Mouse (Mus musculus): ENCODE measurements around the gene Rbck1. TPM values are rescaled to one million over a fixed set of nuclear protein-coding genes. Genes with fewer than 3 reads are reported as not detected.
"Not testable (repeated sequence)": the region's sequence is repeated elsewhere in the genome, so short reads cannot be mapped to it uniquely, and the experiment has no call there.

Rbck1 gene
- polyA plus RNA-seq, 1 experiment from 2014 or later, result 41.4 TPM

DNA sequence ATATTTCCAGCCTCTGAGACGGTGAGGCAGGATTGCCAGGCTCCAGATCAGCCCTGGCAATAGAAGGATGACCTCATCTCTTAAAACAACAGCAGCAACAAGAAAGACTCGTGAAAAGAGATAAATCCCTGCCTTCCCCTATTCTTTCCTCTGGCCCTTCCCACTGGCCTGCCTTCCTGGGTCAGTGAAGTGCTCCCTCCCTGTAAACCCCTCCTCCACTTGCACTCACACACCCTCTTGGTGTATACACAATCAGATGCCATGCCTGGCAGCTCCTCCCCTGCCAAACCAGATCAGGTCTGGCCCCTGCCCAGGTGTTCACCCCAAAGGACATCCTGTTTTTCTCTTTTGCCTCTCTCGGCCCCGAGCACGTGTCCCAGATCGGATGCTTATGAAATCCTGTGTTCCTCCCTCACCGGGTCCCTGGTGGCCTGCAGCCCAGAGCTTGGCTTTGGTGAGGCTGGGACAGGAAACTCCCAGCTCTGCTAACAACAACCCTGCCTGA lies 27.9 kb upstream of the Rbck1 start:
- no peaks in the 10 kb centered on the region for H3K27me3 ChIP-seq
- no peaks in the 10 kb centered on the region for H3K36me3 ChIP-seq (replicated peaks)
- no peak overlapping the region for H3K27ac ChIP-seq (replicated peaks)
- WGBS (ENCODE audit: insufficient replicate concordance), result 17% methylated on average over 7 of the region's 7 CpGs
- no peak overlapping the region for H3K9ac ChIP-seq
- H3K9me3 ChIP-seq (replicated peaks), result no peaks in the 10 kb centered on the region
- no peak overlapping the region for H3K4me2 ChIP-seq
- 0 out of 2 replicates have a peak, but pooled peaks have one; percentile 17 for ATAC-seq (ENCODE audit: insufficient read depth)
- no peak overlapping the region for H3K4me3 ChIP-seq (replicated peaks)
- peaks cover 10% of the 10 kb centered on the region for H3K4me1 ChIP-seq (replicated peaks)

GRCm38 (mm10) chr2:152359616-152360015 lies 27.2 kb upstream of the Rbck1 start:
- 33% methylated on average over 5 of the region's 5 CpGs for WGBS (ENCODE audit: insufficient replicate concordance)
- Histone ChIP-seq H3K27me3 (no peaks in the 10 kb centered on the region), H3K9me3 (replicated peaks) (no peaks in the 10 kb centered on the region), H3K4me2 (no peak overlapping the region), H3K27ac (replicated peaks) (no peak overlapping the region), H3K4me1 (replicated peaks) (peaks cover 10% of the 10 kb centered on the region), H3K9ac (no peak overlapping the region), H3K36me3 (replicated peaks) (no peaks in the 10 kb centered on the region), H3K4me3 (replicated peaks) (no peak overlapping the region)
- ATAC-seq (ENCODE audit: insufficient read depth), result no peak

DNA sequence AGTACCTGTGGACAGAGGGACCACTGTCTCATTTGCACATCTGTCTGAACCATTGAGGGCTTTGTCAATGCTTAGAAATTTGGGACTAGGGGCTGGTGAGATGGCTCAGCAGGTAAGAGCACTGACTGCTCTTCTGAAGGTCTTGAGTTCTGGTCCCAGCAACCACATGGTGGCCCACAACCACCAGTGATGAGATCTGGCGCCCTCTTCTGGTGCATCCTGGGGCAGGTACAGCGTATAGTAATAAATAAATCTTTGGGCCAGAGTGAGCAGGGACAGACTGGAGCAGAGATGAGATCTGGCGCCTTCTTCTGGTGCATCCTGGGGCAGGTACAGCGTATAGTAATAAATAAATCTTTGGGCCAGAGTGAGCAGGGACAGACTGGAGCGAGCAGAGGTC lies 26.5 kb upstream of the Rbck1 start:
- ATAC-seq (ENCODE audit: insufficient read depth); H3K9ac ChIP-seq; H3K36me3 ChIP-seq (replicated peaks); H3K27me3 ChIP-seq; H3K4me1 ChIP-seq (replicated peaks); H3K4me2 ChIP-seq; H3K9me3 ChIP-seq (replicated peaks); H3K4me3 ChIP-seq (replicated peaks); H3K27ac ChIP-seq (replicated peaks): not testable (repeated sequence)
- WGBS (ENCODE audit: insufficient replicate concordance), result 68% methylated on average over 5 of the region's 5 CpGs

- no peaks in the 10 kb centered on the region for H3K36me3 ChIP-seq (replicated peaks)
- H3K9ac ChIP-seq, result no peak overlapping the region
- ATAC-seq (ENCODE audit: insufficient read depth), result no peak
- no peak overlapping the region for H3K27ac ChIP-seq (replicated peaks)
- H3K27me3 ChIP-seq, result no peaks in the 10 kb centered on the region
- H3K4me1 ChIP-seq (replicated peaks), result peaks cover 4% of the 10 kb centered on the region; the same call in 1 of the 2 replicates
- H3K9me3 ChIP-seq (replicated peaks), result no peaks in the 10 kb centered on the region
- H3K4me3 ChIP-seq (replicated peaks), result no peak overlapping the region
- WGBS (ENCODE audit: insufficient replicate concordance), result 72% methylated on average over 3 of the region's 3 CpGs
- no peak overlapping the region for H3K4me2 ChIP-seq
Observed at GRCm38 (mm10) chr2:152357254-152357653, 24.8 kb upstream of the Rbck1 start.

- Histone ChIP-seq H3K9me3 (replicated peaks) (no peaks in the 10 kb centered on the region), H3K4me3 (replicated peaks) (no peak overlapping the region), H3K4me1 (replicated peaks) (peaks cover 44% of the 10 kb centered on the region), H3K4me2 (no peak overlapping the region), H3K27ac (replicated peaks) (0 out of 2 replicates have a peak overlapping the region, but pooled peaks have one; percentile 14), H3K36me3 (replicated peaks) (no peaks in the 10 kb centered on the region), H3K27me3 (no peaks in the 10 kb centered on the region), H3K9ac (no peak overlapping the region)
- 0 out of 2 replicates have a peak, but pooled peaks have one; percentile 19 for ATAC-seq (ENCODE audit: insufficient read depth)
- WGBS (ENCODE audit: insufficient replicate concordance), result 65% methylated on average over 8 of the region's 8 CpGs
Observed at GRCm38 (mm10) chr2:152349842-152350540, 17.5 kb upstream of the Rbck1 start.

DNA sequence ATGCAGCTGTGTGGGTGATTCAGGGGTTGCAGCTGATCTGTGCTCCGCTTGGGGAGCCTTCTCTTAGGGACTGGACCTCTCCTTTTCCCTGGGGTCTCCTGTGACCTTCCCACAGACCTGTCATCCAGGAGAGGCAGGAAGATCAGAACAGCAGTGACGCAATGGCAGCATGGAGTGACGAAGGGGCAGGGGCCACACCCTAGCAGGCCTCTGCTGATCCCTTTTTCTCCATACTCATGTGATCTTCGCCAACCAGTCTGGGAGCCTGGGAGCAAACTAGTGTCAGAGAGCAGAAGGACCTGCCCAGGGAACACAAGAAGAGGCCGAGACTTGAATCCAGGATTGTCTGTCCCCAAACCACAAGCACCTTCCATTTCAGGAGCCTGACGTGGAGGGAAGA lies 16.8 kb upstream of the Rbck1 start:
- no peaks in the 10 kb centered on the region for H3K9me3 ChIP-seq (replicated peaks)
- H3K4me2 ChIP-seq, result no peak overlapping the region
- H3K4me3 ChIP-seq (replicated peaks), result no peak overlapping the region
- WGBS (ENCODE audit: insufficient replicate concordance), result 61% methylated on average over 6 of the region's 6 CpGs
- H3K9ac ChIP-seq, result no peak overlapping the region
- H3K27ac ChIP-seq (replicated peaks), result 0 out of 2 replicates have a peak overlapping the region, but pooled peaks have one; percentile 14
- H3K36me3 ChIP-seq (replicated peaks), result no peaks in the 10 kb centered on the region
- no peak for ATAC-seq (ENCODE audit: insufficient read depth)
- peaks cover 50% of the 10 kb centered on the region for H3K4me1 ChIP-seq (replicated peaks)
- H3K27me3 ChIP-seq, result no peaks in the 10 kb centered on the region

DNA sequence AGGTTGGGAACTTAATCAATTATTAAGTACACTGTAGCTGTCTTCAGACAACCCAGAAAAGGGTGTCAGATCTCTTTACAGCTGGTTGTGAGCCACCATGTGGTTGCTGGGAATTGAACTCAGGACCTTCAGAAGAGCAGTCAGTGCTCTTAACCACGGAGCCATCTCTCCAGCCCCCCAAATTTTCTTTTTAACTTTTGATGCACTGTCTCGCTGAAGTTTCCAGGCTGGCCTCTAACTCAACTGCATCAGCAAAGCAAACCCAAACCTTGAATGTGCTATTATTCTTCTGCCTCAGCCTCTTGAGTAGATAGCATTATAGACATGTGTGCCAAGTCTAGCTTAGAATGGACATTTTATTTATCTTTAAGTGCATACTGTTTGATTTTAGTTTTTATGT lies 15.3 kb upstream of the Rbck1 start:
- Histone ChIP-seq H3K4me3 (replicated peaks) (no peak overlapping the region), H3K27ac (replicated peaks) (peak overlapping the region; percentile 80), H3K36me3 (replicated peaks) (no peaks in the 10 kb centered on the region), H3K27me3 (peaks cover 6% of the 10 kb centered on the region; the same call in 1 of the 2 replicates), H3K9ac (no peak overlapping the region), H3K4me2 (no peak overlapping the region), H3K4me1 (replicated peaks) (peaks cover 64% of the 10 kb centered on the region), H3K9me3 (replicated peaks) (no peaks in the 10 kb centered on the region)
- WGBS (ENCODE audit: insufficient replicate concordance), result 68% methylated on average over 2 of the region's 2 CpGs
- no peak for ATAC-seq (ENCODE audit: insufficient read depth)

DNA sequence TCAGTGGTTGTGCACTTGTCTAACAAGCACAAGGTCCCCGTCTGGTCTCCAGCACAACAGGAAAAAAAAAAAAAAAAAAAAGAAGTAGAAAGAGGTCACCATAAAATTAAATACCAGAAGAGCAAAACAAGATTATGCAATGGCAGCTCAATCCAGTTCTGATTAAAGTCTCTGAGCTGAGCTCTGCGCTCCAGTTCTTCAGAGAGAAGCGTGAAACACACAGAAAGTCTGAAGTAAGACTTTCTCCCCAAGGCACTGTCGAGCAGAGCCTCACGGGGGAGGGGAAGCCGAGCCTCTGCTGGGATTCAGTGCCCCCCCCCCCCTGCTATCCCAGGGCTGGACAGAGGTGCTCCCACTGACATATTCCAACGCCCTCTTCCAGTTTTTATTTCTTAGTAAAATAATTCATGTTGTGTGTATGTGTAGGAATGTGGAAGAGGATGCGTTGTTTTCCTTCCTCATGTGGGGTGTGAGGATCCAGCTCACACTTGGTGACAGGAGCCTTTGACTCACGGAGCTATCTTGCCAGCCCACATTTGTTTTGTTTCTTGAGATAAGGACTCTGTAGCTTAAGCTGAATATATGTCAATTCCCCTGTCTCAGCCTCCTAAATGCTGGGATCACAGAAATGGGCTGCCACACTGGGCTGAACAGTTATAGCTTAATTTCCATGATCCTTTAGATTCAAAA lies 14.5 kb upstream of the Rbck1 start:
- ATAC-seq (ENCODE audit: insufficient read depth), result peak; percentile 71
- Histone ChIP-seq H3K27ac (replicated peaks) (peak overlapping the region; percentile 80), H3K27me3 (peaks cover 9% of the 10 kb centered on the region; the same call in 1 of the 2 replicates), H3K36me3 (replicated peaks) (no peaks in the 10 kb centered on the region), H3K4me2 (peak overlapping the region; percentile 67), H3K4me1 (replicated peaks) (peaks cover 67% of the 10 kb centered on the region), H3K4me3 (replicated peaks) (peak overlapping the region; percentile 29), H3K9me3 (replicated peaks) (no peaks in the 10 kb centered on the region), H3K9ac (peak overlapping the region; percentile 23; the same call in 1 of the 2 replicates)
- WGBS (ENCODE audit: insufficient replicate concordance), result 15% methylated on average over 9 of the region's 9 CpGs

- Histone ChIP-seq H3K27ac (replicated peaks) (no peak overlapping the region), H3K9ac (no peak overlapping the region), H3K4me3 (replicated peaks) (no peak overlapping the region), H3K4me1 (replicated peaks) (peaks cover 67% of the 10 kb centered on the region), H3K4me2 (no peak overlapping the region), H3K36me3 (replicated peaks) (no peaks in the 10 kb centered on the region), H3K27me3 (peaks cover 9% of the 10 kb centered on the region; the same call in 1 of the 2 replicates), H3K9me3 (replicated peaks) (no peaks in the 10 kb centered on the region)
- no peak for ATAC-seq (ENCODE audit: insufficient read depth)
- 84% methylated on average over 6 of the region's 6 CpGs for WGBS (ENCODE audit: insufficient replicate concordance)
Observed at GRCm38 (mm10) chr2:152345393-152345792, 12.9 kb upstream of the Rbck1 start.

- Histone ChIP-seq H3K4me3 (replicated peaks) (no peak overlapping the region), H3K9ac (no peak overlapping the region), H3K27me3 (peaks cover 9% of the 10 kb centered on the region; the same call in 1 of the 2 replicates), H3K36me3 (replicated peaks) (no peaks in the 10 kb centered on the region), H3K27ac (replicated peaks) (no peak overlapping the region), H3K4me2 (no peak overlapping the region; the same call in 1 of the 2 replicates), H3K9me3 (replicated peaks) (no peaks in the 10 kb centered on the region), H3K4me1 (replicated peaks) (peaks cover 63% of the 10 kb centered on the region)
- ATAC-seq (ENCODE audit: insufficient read depth), result no peak
- WGBS (ENCODE audit: insufficient replicate concordance), result 62% methylated on average over 5 of the region's 5 CpGs
Observed at GRCm38 (mm10) chr2:152344909-152345308, 12.5 kb upstream of the Rbck1 start.

GRCm38 (mm10) chr2:152344361-152344760 lies 11.9 kb upstream of the Rbck1 start:
- Histone ChIP-seq H3K9ac (peak overlapping the region; percentile 75), H3K27ac (replicated peaks) (no peak overlapping the region; the same call in 1 of the 2 replicates)
- no peak for ATAC-seq (ENCODE audit: insufficient read depth)

More at GRCm38 (mm10) chr2:152344361-152344760, 11.9 kb upstream of the Rbck1 start:
- H3K4me3 ChIP-seq (replicated peaks), result peak overlapping the region; percentile 69
- peaks cover 58% of the 10 kb centered on the region for H3K4me1 ChIP-seq (replicated peaks)
- peak overlapping the region; percentile 98 for H3K4me2 ChIP-seq
- peaks cover 9% of the 10 kb centered on the region; the same call in 1 of the 2 replicates for H3K27me3 ChIP-seq
- H3K36me3 ChIP-seq (replicated peaks), result no peaks in the 10 kb centered on the region
- 14% methylated on average over 10 of the region's 10 CpGs for WGBS (ENCODE audit: insufficient replicate concordance)
- no peaks in the 10 kb centered on the region for H3K9me3 ChIP-seq (replicated peaks)
